Mouse (Mus musculus): ENCODE measurements around the gene Olfr1089.
A peak's percentile ranks its signal among the peaks of the same experiment; 100 is the strongest.

Gene Olfr1089

DNA sequence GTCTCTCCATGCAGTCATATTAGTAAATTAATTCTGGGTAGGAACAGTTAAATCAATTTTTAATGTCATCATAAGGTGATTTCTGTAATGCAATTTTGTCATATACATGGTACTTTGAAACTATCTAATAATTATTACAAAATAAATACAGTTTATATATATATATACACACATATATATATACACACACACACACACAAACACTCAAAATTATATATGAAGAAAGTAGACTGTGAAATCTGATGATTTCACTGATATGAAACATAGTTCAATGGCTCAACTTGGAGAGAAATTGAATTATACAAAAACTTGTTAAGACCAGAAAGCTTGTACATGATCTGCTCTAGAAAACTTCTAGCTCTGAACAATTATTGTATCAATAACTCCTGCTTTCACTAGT, at the start of gene Olfr1089:
Gene Olfr1089, minus strand, starts transcription at position 101 of the 400 bp plus-strand sequence.
- DNase-seq (ENCODE audit: low read depth, low spot score), result no peak

DNA sequence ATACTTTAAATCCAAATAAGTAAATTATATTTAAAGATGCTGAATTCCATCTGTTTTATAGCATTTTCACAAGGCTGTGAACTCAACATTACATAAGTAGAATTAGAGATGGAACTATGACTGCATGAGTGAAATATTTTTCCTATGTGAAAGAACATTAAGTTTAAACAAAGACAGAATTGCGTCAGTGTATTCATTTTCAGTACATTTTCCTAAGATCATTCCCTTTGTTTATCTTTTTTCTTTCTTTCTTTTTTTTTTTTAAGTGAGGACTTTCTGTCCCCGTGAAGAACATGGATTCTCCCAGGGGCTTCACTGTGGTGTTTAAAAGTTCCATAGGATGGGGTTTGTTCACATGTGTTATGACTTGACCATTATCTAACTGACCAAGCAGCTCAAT, 48.7 kb upstream of the Olfr1089 start, which contains the start of gene Olfr1093:
Gene Olfr1093, plus strand, starts transcription at position 301 of the 400 bp plus-strand sequence.
- no peak for DNase-seq (ENCODE audit: low read depth, low spot score)

DNA sequence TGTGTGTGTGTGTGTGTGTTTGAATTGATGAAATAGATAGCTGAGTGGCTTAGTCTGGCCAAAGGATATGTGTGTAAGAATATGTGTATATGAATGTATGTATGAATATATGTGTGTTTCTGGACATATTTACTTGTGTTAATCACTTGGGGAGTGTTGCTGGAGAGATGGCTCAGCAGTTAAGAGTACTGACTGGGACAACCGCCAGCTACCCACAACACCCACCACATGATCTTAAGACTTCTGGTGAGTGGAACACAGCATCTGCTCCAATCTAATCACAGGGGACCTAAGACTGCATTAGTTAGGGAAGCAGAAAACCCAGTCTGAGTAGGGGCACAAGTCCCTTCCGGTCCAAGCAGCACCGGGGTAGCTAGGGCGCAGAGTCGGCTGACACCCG, 27.5 kb upstream of the Olfr1089 start:
- DNase-seq (ENCODE audit: low read depth, low spot score), result peak; percentile 35

DNA sequence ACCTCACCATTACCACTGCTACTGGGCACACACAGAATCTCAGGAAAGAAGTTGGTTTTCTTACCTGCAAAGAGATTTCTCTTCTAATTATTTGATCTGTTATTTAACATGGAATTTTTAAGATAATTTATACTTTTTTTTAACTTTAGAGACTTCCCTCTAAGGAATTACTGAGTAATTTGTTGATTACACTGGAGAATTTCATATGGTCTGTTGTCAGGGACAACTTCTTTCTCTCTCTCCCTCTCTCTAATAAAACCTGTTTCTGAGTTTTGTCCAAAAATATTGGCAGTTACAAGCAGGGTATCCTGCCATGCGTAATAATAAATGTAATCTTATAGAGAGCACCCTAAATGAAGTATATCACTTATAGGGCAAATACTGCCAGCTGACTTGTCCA, 25.4 kb upstream of the Olfr1089 start, which contains the start of gene Olfr1090:
Gene Olfr1090, minus strand, starts transcription at position 101 of the 400 bp plus-strand sequence.
- no peak for DNase-seq (ENCODE audit: low read depth, low spot score)

DNA sequence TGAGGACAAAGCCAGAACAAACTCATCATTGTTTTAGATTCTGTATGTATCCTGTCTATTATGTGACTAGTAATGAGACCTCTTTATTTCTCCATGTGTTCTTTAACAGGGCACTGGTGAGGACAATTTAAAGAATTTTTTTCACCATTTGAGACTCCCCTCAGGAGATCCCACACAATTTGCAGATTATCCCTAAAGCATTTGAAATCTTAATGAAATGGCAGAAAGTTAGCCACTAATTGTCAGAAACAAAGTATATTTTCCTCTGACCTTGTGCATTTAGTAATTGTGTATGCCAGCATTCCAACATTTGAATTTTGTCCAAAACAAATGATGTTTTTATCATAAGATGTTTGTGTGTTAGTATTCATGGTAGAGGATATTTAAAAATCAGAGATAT, 35.2 kb downstream of the Olfr1089 start, which contains the start of gene Olfr1087:
Gene Olfr1087, minus strand, starts transcription at position 101 of the 400 bp plus-strand sequence.
- no peak for DNase-seq (ENCODE audit: low read depth, low spot score)
